Comparison of ENCODE assay signal across 10 mouse cellular contexts in the genomic region with DNA sequence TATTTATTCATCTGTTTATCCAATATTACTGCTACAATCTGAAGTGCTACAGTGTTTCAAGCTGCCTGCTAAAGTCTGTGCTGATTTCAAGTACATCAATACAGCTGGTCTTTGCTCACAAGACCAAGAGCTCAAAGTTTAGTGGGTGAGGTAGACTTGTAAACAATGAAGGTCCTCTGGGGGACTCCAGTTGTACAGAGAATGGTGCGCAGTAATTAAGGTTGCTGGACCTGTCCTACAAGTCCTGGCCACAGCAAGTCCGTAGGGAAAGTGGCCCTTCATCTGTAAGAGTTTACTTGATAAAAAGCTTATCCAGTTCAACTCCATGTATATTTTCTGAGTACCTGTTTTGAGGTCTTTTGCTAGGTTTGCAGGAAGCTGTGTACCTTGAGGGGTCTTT. TPM values are rescaled to one million over a fixed set of nuclear protein-coding genes. Genes with fewer than 3 reads are reported as not detected.
A peak's percentile ranks its signal among the peaks of the same experiment; 100 is the strongest.
DNase-seq lines count a peak whose midpoint lies in the region; ATAC-seq lines count a peak whose summit lies in the region.
"Had no signal": no experiment of that assay in that cellular context is flagged by ENCODE, and none has a peak within 500 bp of the region (broad histone marks: within the 10 kb centered on the region; RNA-seq: fewer than 3 reads in every experiment).

No protein-coding gene starts in this region.

- H3K9me3 ChIP-seq in hindbrain, embryonic 15.5 days: no peaks in the 10 kb centered on the region
- H3K9me3 ChIP-seq in midbrain, embryonic 11.5 days (ENCODE audit: control insufficient read depth, low read length): no peaks in the 10 kb centered on the region
- H3K9me3 ChIP-seq in heart, embryonic 11.5 days (replicated peaks; ENCODE audit: control insufficient read depth, low read length): no peaks in the 10 kb centered on the region
- H3K9me3 ChIP-seq: limb, embryonic 15.5 days had no signal

- H3K27me3 ChIP-seq in hindbrain, embryonic 15.5 days: no peaks in the 10 kb centered on the region
- H3K27me3 ChIP-seq in midbrain, embryonic 11.5 days (ENCODE audit: control insufficient read depth, insufficient read depth, low read length): no peaks in the 10 kb centered on the region
- H3K27me3 ChIP-seq in heart, embryonic 11.5 days (ENCODE audit: control insufficient read depth, insufficient read depth, low read length): peaks cover 33% of the 10 kb centered on the region

- H3K27ac ChIP-seq in hindbrain, embryonic 15.5 days (replicated peaks): no peak overlapping the region
- H3K27ac ChIP-seq in midbrain, embryonic 11.5 days (ENCODE audit: low read depth, low read length): no peak overlapping the region
- H3K27ac ChIP-seq in heart, embryonic 11.5 days (ENCODE audit: low read depth, low read length): no peak overlapping the region
- H3K27ac ChIP-seq: limb, embryonic 15.5 days had no signal

- peak; percentile 9 to 31 for DNase-seq in urinary bladder, postnatal 36 days (ENCODE audit: low spot score in 2 of 2)
- DNase-seq in urinary bladder, postnatal 4 days (ENCODE audit: low spot score in 2 of 2): no peak
- no peak for DNase-seq in midbrain, embryonic 11.5 days (ENCODE audit: low spot score, missing footprints)
- peak; percentile 29 for DNase-seq in yolk sac, embryonic 10.5 days (ENCODE audit: low spot score)
- no peak for DNase-seq in right cerebral cortex, postnatal 25 days
- DNase-seq in B cell, adult 2 months: no peak
- DNase-seq: cerebellum, postnatal 14 days had no signal

- no peak overlapping the region for H3K9ac ChIP-seq in hindbrain, embryonic 15.5 days
- no peak overlapping the region for H3K9ac ChIP-seq in midbrain, embryonic 11.5 days (ENCODE audit: low read length)
- H3K9ac ChIP-seq in heart, embryonic 11.5 days (ENCODE audit: low read depth, low read length): no peak overlapping the region
- H3K9ac ChIP-seq: limb, embryonic 15.5 days had no signal

- H3K4me3 ChIP-seq in hindbrain, embryonic 15.5 days: no peak overlapping the region
- H3K4me3 ChIP-seq in midbrain, embryonic 11.5 days (ENCODE audit: low read depth, low read length): peak overlapping the region; percentile 93; the same call in 1 of the 2 replicates
- H3K4me3 ChIP-seq in heart, embryonic 11.5 days (ENCODE audit: low read depth, low read length): no peak overlapping the region
- H3K4me3 ChIP-seq: limb, embryonic 15.5 days had no signal

- no peaks in the 10 kb centered on the region for H3K36me3 ChIP-seq in hindbrain, embryonic 15.5 days
- H3K36me3 ChIP-seq in midbrain, embryonic 11.5 days (ENCODE audit: control insufficient read depth, insufficient read depth, low read length): no peaks in the 10 kb centered on the region
- no peaks in the 10 kb centered on the region for H3K36me3 ChIP-seq in heart, embryonic 11.5 days (ENCODE audit: control insufficient read depth, insufficient read depth, low read length)
- H3K36me3 ChIP-seq: limb, embryonic 15.5 days had no signal

- H3K4me1 ChIP-seq in hindbrain, embryonic 15.5 days (replicated peaks): peaks cover 19% of the 10 kb centered on the region
- peaks cover 13% of the 10 kb centered on the region for H3K4me1 ChIP-seq in midbrain, embryonic 11.5 days (ENCODE audit: control insufficient read depth, insufficient read depth, low read length)
- no peaks in the 10 kb centered on the region for H3K4me1 ChIP-seq in heart, embryonic 11.5 days (ENCODE audit: control insufficient read depth, insufficient read depth, low read length)

- 43% methylated on average over 2 of the region's 2 CpGs for WGBS in hindbrain, embryonic 15.5 days
- 54% methylated on average over 2 of the region's 2 CpGs for WGBS in midbrain, embryonic 11.5 days
- WGBS in heart, embryonic 11.5 days (ENCODE audit: insufficient replicate concordance): 53% methylated on average over 2 of the region's 2 CpGs

- no peak for ATAC-seq in hindbrain, embryonic 15.5 days (ENCODE audit: low FRiP score, low read depth)
- ATAC-seq in midbrain, embryonic 11.5 days (ENCODE audit: low FRiP score): no peak
- no peak for ATAC-seq in heart, embryonic 11.5 days (replicated peaks; ENCODE audit: insufficient number of reproducible peaks, low FRiP score, low TSS enrichment)

- H3K4me2 ChIP-seq in hindbrain, embryonic 15.5 days: peak overlapping the region; percentile 86
- peak overlapping the region; percentile 87 for H3K4me2 ChIP-seq in midbrain, embryonic 11.5 days
- no peak overlapping the region for H3K4me2 ChIP-seq in heart, embryonic 11.5 days
- H3K4me2 ChIP-seq: limb, embryonic 15.5 days had no signal

RNA-seq across cellular contexts. Expression of a gene that starts 1.9 kb away (rescaled TPM):
- polyA plus RNA-seq in hindbrain, embryonic 15.5 days (2015; fragmentation: Nextera tagmentation; extraction: Ambion mirVana): 130 and 141 TPM in 2 replicates
- 120 and 125 TPM in 2 replicates for polyA plus RNA-seq in midbrain, embryonic 11.5 days (2014; fragmentation: Nextera tagmentation; extraction: Ambion mirVana)
- polyA plus RNA-seq in heart, embryonic 11.5 days (2014; fragmentation: Nextera tagmentation; extraction: Ambion mirVana): 5.5 and 8.7 TPM in 2 replicates

RNA-seq across cellular contexts. Expression of a gene that starts 52.2 kb away (rescaled TPM):
- 19.4 and 22.1 TPM in 2 replicates for polyA plus RNA-seq in hindbrain, embryonic 15.5 days (2015; fragmentation: Nextera tagmentation; extraction: Ambion mirVana)
- polyA plus RNA-seq in midbrain, embryonic 11.5 days (2014; fragmentation: Nextera tagmentation; extraction: Ambion mirVana): 4.1 and 5.7 TPM in 2 replicates
- polyA plus RNA-seq in heart, embryonic 11.5 days (2014; fragmentation: Nextera tagmentation; extraction: Ambion mirVana): 2.6 and 3.3 TPM in 2 replicates

Comparison
In these comparisons a context has a peak if more than half of its experiments do, and no peak if none do; other contexts are left out.
1. DNase-seq: peak in urinary bladder, postnatal 36 days (2 of 2) and yolk sac, embryonic 10.5 days (single experiment); none in urinary bladder, postnatal 4 days (0 of 2), midbrain, embryonic 11.5 days (single experiment), right cerebral cortex, postnatal 25 days (single experiment) and B cell, adult 2 months (0 of 2).
2. RNA of a gene that starts 1.9 kb away (polyA plus RNA-seq): 130 to 141 TPM in hindbrain, embryonic 15.5 days and 120 to 125 TPM in midbrain, embryonic 11.5 days; 5.5 to 8.7 TPM in heart, embryonic 11.5 days; every median in the first group is over 10 times any median in the second.